Mouse (Mus musculus) kidney, adult 8-10 months (tissue): ENCODE data around the gene Celsr1.
"Not testable (repeated sequence)": the region's sequence is repeated elsewhere in the genome, so short reads cannot be mapped to it uniquely, and the experiment has no call there.

Source experiments
- DNase-seq, 2 experiments: peaks; one replicate each; pipeline ENCODE4 v3.0.0; 2022

Gene Celsr1

GRCm38 (mm10) chr15:86064191-86064849 is 30.7 kb upstream of the Celsr1 start:
- DNase-seq = no peak

DNA sequence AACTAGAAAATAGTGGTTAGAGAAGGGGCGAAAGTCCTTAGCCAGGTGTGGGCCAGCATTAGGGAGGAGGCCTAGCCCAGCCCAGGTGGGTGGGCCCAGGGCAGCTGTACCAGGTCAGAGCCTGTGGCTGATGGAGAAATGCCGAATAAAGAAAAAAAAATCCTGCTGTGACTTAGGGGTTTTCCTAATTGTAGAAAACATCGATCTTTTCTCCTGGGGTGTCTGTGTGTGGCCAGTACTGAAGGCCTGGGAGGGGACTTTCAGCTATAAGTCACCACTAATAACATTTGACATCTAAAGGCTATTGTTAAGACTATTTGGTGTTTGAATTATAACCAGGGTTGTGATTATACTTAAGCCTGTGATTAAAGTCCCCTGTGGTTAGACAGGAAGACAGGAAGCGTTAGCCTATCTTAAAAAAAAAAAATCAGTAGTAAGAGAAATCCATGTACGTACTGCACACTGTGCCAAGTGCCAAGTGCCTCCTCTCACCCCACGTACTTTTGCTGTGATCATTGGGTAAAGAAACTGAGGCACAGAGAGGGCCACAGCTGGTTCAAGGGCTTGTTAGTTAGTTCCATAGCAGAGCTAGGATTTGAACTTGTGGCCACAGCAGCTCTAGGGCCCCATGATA is 28.4 kb upstream of the Celsr1 start:
- no peak for DNase-seq

DNA sequence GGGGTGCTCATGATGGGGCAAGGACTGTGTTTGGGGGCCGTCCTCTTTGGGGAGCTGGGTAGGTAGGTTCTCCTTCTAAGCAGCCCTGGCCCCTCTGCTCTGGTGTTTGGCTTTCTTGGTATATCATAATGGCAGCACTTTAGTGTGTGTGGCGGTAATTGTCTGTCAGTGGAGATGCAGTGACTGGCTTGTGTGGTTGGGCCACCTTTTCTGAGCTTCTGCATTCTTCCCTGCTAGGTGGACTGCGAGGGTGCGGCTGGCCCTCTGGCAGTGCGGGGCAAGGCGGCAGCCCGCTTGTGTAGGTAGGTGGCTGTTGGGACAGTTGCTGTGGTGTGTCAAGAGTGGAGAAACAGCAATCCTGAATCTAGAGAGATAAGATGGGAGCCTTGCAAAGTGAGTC is 27.6 kb upstream of the Celsr1 start:
- DNase-seq = no peak

GRCm38 (mm10) chr15:86060581-86060980 is 27.0 kb upstream of the Celsr1 start:
- DNase-seq = no peak

DNA sequence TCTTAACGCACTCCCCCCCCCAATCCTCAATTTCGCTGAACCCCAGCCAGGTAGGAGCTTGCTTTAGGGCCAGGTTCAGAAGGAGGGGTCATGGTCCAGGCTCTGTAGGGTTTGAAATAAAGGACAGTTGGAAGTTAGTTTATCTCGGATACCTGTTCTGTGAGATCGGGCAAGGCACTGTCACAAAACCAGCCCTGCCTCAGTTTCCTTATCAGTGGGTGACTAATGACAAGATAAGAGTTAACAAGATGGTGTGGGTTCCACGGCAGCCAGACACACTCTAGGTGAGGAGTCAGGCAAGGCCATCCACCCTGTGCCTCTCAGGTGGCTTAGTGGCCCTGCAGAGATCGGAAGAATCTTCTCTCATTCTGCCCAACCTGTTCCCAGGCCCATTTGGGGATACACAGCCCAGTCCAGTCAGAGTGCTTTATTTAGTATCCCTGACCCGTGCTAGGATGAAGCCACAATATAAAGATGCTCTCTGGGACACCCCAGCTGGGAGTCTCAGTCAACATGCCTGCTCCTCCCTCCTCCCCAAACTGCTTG is 26.3 kb upstream of the Celsr1 start:
- no peak for DNase-seq

- no peak for DNase-seq
Observed at GRCm38 (mm10) chr15:86058931-86059834, 25.6 kb upstream of the Celsr1 start.

- peak; percentile 74 to 78 for DNase-seq
Observed at GRCm38 (mm10) chr15:86058394-86058915, 24.9 kb upstream of the Celsr1 start.

- no peak for DNase-seq
Observed at GRCm38 (mm10) chr15:86057908-86058307, 24.3 kb upstream of the Celsr1 start.

GRCm38 (mm10) chr15:86057413-86057812 is 23.8 kb upstream of the Celsr1 start, which contains the start of gene Gramd4:
Gene Gramd4, plus strand, starts transcription at chr15:86057695.
- no peak for DNase-seq

- no peak for DNase-seq
Observed at GRCm38 (mm10) chr15:86056221-86056760, 22.7 kb upstream of the Celsr1 start.

DNA sequence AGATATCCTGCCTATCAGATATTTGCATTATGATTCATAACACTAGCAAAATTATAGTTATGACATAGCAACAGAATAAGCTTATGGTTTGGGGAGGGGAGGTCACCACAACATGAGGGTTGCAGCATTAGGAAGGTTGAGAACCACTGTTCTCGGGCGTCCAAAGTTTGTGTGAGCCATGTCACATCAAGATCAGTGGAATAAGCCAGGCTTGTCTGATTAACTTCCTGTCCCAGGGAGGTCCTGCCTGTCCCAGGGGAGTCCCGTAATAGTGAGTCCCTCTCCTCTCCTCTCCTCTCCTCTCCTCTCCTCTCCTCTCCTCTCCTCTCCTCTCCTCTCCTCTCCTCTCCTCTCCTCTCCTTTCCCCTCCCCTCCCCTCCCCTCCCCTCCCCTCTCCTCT is 21.3 kb upstream of the Celsr1 start:
- not testable (repeated sequence) for DNase-seq

GRCm38 (mm10) chr15:86053890-86054536 is 20.4 kb upstream of the Celsr1 start:
- DNase-seq = peak; percentile 60 to 89

DNA sequence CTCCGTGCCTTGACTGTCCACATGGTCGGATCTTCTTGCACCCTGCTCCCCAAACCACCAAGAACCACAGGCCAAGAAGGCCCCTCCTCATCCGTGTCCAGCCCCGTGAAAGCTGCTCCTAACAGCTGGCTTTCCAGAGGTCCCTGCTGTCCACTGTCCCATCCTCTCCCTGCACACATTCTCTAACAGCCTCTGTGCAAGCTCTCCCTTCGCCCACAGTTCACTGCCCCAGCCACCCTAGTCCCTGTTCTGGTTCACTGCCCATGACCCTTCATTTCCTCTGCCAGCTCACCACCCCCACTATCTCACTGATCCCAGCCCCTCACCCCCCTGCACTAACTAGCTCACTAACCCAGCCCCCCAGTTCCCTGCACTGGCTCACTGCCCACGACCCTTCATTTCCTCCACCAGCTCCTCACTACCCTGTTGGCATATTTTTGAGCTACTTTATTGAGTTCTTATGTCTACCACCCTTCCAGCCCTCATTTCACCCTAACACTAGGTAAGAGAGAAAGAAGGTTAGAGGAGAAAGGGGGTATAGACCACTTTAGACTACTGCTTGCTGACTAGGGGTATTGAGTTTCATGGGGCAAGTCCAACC is 18.4 kb upstream of the Celsr1 start:
- DNase-seq = no peak

DNA sequence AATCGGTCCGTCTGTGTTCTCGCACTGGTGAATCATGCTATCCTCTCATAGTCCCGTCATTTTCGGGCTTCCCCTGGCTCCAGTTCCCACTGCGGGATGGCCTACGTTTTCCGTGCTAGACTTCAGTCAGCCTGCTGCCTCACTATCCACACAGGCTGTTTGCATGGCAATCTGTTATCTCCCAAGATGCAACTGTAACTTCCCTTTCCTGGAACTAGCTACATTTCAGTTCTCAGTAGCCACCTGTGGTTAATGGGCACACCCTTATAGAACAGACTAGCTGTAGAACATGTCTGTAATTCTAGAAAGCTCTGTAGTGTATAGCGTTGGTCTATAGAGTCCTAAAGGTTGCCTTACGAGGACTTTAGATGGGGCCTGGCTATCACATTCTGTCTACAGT is 17.6 kb upstream of the Celsr1 start:
- DNase-seq = no peak

- no peak for DNase-seq
Observed at GRCm38 (mm10) chr15:86050170-86050743, 16.7 kb upstream of the Celsr1 start.

GRCm38 (mm10) chr15:86049510-86049909 is 15.9 kb upstream of the Celsr1 start:
- DNase-seq = no peak

DNA sequence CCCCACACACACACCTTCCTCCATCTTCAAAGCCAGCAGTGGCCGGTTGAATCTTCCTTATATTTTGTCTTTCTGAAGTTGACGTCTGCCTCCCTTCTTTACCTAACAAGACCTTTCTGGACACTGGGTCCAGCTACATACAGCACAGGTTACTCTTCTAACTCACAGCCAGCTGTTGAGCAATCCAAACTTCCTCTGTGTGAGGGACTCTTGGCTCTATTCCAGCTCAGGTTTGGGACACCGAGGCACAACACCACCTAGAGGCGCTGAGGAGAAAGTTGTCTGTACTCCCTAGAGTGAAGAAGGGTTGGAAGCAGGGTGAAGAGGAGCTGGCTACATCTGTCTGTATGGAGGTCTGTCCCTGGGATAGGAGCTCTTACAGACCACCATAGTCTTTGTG is 8.8 kb upstream of the Celsr1 start:
- DNase-seq = no peak

DNA sequence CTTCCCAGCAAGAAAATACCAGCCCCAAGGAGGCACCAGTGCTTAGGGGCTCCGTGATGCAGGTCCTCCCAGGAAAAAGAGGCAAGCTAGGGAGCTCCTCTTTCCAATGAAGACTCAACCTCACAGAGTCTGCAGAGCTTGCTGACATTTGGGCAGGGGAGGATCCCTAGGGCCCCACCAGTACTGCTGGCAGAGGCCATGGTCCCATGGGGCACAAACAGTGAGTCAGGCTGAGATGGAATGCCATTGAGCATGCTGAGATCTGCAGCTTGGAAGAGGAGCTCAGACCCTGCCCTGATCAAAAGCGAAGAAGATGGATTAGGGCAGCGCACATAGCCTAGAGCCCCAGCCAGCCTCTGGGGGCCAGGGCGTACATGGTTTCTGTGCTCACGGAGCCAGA is 7.8 kb upstream of the Celsr1 start:
- no peak for DNase-seq

DNA sequence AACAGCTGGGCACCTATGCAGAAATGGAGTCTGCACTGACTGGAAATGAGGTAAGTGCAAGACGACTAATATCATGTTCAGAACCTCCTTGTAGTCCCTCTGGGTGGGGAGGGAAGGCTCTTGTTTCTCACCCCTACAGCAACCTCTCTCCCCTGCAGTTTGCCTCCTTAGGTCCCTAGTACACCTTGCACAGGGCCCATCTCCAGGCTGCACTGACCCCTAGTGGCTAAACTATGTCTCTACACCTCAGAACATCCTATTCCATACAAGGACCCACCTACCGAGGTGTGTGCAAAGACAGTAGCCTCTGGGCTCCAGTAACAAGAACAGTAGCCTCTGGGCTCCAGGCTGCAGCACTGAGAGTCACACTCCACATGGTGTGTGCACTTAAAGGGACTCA is 5.2 kb upstream of the Celsr1 start:
- peak; percentile 49 to 67 for DNase-seq

DNA sequence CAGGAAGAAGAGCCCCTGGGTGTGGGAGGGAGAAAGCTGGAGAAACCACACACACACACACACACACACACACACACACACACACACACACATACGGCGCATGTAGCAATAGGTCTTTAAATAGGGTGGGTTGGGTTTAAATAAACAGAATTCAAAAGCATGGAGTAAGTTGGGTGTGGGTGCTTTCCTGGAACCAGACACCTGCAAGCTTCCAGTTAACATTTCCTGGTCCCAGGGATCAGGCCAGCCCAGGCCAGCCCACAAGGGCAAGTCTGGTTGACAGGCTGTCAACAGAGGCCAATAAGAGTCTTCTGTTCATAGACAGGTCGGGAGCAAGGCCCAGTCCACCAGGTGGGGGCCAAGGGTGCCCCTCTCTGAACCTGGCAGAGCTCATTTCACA is 2.3 kb upstream of the Celsr1 start:
- DNase-seq = no peak

DNA sequence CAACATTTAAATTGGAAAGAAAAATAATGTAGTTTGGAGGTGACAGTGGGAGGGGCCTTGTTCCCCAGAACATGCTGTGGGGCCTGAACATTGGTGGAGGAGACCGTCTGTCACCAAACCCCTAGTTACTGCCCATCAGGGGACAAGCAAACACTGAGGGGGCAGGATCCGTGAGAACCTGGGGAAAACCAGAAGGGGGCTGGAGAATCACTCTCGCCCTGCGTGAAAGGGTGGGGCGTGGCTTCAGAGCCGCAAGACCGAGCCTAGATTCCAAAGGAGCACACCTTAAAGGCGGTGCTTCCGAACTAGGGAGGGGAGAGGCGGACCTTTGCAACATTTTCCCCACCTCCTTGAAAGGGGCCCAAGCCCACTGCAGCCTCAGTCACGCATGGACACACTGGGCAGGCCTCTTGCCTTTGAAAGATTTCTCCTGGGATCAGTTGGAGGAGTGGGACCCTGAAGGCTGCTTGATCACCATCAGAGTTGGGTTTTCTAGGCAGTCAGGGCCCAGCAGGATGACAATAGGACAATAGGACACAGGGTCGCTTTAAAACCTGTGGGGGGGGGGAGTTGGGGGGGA is 1.3 kb upstream of the Celsr1 start:
- no peak for DNase-seq
